Mouse (Mus musculus) retina, postnatal 1 day (tissue): ENCODE measurements around the gene Tnrc6c.
A peak's percentile ranks its signal among the peaks of the same experiment; 100 is the strongest.

Experiments used
- DNase-seq: peaks from one replicate; pipeline ENCODE4 v3.0.0-alpha.2; 2012

Tnrc6c gene

DNA sequence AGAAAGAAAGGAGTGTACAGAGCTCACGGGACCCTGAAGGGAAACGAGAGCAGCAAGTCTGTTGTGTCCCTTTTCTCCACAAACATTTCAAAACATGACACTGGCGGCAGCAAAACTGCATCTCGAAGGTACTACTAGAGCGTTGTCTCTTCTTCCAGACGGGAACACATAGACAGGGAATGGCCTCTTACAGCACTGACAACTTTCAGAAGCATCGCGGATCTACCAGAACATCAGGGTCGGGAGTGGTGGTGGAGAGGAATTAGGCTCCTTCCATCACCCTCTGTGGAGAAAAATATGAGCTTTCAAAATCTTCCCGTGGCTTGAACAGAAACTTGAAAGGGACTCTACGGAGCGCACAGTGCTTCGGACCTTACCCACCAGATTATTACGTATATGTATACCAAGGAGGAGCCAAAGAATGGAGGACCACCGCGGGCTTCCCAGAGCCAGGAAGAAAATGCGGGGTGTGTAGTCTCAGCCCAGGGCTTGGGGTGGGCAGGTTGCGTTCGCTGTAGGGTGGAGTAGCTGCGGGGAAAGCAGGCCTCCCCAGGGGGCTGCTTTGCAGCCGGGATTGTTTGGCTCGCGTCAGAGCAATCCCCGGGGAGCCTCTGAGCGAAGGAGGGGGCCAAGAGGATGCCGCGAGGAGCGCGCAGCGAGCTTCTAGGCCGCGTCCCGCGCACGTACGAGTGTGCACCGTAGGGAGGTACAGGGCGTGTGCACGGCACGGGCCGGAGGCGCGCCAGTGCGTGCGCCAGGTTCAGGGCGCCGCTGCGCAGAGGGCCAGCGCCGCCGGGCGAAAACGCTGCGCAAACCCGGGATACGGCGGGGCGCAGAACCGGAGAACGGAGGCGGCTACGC is at the start of gene Tnrc6c:
TSS of gene Tnrc6c (plus strand) at position 799 of the 861 bp plus-strand sequence.
- peak; percentile 91 for DNase-seq

- no peak for DNase-seq
These were observed 48.0 kb upstream of the Tnrc6c start for GRCm38 (mm10) chr11:117606137-117606536.

GRCm38 (mm10) chr11:117606605-117607203 is 47.4 kb upstream of the Tnrc6c start:
- peak; percentile 81 for DNase-seq

DNA sequence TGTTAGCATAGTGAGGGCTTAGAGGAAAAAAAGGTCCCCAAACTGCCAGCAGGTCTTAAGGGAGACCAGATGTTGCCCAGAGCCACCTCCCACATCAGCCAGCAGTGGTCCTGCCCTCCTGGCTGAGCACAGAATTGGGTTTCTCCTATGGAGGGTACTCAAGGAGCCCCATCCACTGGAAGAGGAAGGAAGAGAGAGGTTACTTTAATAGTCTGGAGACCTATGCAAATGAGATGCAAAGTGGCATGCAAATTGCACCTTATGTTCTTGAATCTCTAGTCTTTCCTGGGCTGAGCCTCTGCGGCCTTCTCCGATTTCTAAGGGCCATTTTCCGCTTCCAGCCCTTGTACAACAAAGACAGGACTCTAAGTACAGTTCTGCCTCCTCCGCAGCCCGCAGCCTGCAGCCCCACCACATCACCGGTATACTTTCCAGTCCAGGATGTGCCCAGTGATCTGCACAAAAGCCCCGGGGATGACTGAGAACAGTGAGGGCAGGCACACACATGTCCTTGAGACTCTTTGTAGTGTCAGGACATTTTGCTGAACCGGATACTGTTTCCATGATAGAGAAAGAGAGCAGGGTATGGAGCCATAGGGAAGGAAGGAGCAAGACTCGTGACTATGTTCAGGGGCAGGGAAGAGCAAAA is 45.8 kb upstream of the Tnrc6c start:
- DNase-seq = no peak

- no peak for DNase-seq
These were observed 45.1 kb upstream of the Tnrc6c start for GRCm38 (mm10) chr11:117608976-117609375.

GRCm38 (mm10) chr11:117610589-117610988 is 43.5 kb upstream of the Tnrc6c start:
- no peak for DNase-seq

- DNase-seq = peak; percentile 65
These were observed 43.0 kb upstream of the Tnrc6c start for GRCm38 (mm10) chr11:117611068-117611467.

- no peak for DNase-seq
These were observed 42.2 kb upstream of the Tnrc6c start for GRCm38 (mm10) chr11:117611860-117612259.

GRCm38 (mm10) chr11:117612885-117613284 is 41.2 kb upstream of the Tnrc6c start:
- no peak for DNase-seq

GRCm38 (mm10) chr11:117617368-117617908 is 36.7 kb upstream of the Tnrc6c start:
- DNase-seq = no peak

- DNase-seq = no peak
These were observed 35.9 kb upstream of the Tnrc6c start for GRCm38 (mm10) chr11:117618214-117618613.

GRCm38 (mm10) chr11:117618774-117619173 is 35.3 kb upstream of the Tnrc6c start:
- DNase-seq = no peak

- DNase-seq = no peak
These were observed 34.5 kb upstream of the Tnrc6c start for GRCm38 (mm10) chr11:117619581-117619980.

DNA sequence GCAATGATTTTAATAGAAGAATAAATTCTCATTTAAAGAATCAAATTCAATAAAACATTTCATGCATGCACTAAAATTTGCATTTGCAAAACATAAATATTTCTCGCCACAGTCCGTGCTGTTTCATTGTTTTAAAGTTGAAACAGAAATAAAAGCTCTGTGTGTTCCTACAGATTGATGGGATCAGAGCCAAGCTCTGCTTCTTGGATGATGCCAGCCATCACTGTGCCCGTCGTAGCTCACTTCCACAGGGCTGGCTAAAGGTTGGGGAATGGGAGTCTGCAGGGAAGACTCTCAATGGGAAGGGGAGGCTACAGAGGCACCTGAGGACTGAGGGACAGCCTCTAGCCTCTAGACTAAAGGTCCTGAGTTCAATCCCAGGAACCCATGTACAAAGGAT is 28.9 kb upstream of the Tnrc6c start:
- no peak for DNase-seq

- no peak for DNase-seq
These were observed 27.5 kb upstream of the Tnrc6c start for GRCm38 (mm10) chr11:117626557-117626956.

DNA sequence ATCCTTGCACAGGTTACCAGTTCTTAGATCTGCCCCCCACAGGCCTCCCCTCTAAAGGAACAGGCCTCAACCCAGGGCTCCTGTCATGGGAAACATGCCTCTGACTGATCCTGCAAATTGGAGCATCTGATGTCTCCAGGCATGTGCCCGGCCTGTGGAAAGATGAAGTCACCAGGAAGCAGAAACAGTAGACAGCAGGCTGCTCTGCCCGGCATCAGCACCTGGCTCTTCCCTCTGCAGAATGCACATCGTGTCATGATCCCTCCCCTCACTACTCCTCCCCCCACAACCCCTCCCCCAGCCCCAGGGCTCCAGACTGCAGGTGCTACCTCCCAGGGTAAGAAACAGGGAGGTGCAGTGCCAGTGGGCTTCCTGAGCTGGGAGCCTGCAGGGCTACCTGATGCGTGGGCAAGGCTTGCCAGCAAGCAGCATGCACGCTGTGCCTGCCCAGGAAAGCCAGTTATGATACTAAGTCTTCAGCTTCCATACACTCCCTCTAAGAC is 27.0 kb upstream of the Tnrc6c start:
- peak; percentile 70 for DNase-seq

GRCm38 (mm10) chr11:117627746-117628311 is 26.3 kb upstream of the Tnrc6c start:
- no peak for DNase-seq

DNA sequence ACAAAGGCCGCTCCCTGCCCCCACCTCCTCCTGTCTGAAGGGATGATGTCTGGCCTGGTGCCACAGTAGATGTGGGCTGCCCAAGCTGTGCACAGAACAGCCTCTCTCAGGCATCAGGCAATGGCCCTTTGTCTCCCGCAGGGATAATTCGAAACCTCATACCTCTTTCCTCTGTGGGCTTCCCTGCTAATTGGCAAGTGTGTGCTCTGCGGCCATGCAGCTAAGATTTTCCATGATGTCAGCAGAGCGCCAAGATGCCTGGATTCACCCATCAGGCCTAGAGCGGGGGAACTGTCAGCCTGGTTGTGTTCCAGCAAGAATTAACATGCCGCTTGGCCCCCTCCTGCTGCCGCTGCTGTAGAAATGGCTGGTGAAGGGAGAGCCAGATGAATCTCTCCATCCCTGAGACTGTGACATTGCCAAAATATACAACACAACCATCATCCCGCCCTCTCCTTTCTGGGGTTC is 25.7 kb upstream of the Tnrc6c start:
- DNase-seq = peak; percentile 97

DNA sequence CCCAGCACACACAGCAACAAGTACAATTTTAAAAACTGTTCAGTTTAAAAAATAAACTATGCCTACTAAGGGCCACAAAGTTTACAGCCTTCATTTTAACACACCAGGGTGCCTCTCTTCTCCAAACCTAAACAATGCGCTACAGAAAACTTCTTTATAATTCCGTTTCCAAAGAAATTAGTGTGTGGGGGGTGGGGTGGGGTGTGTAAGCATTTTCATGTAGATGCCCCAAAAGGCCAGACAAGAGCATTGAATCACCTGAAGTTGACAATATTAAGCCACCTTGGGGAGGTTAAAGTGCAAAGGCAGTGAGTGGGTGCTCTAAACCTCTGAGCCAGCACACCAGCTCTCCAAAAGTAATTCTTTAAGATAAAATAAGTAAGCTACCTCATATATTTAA is 24.2 kb upstream of the Tnrc6c start:
- DNase-seq = no peak

DNA sequence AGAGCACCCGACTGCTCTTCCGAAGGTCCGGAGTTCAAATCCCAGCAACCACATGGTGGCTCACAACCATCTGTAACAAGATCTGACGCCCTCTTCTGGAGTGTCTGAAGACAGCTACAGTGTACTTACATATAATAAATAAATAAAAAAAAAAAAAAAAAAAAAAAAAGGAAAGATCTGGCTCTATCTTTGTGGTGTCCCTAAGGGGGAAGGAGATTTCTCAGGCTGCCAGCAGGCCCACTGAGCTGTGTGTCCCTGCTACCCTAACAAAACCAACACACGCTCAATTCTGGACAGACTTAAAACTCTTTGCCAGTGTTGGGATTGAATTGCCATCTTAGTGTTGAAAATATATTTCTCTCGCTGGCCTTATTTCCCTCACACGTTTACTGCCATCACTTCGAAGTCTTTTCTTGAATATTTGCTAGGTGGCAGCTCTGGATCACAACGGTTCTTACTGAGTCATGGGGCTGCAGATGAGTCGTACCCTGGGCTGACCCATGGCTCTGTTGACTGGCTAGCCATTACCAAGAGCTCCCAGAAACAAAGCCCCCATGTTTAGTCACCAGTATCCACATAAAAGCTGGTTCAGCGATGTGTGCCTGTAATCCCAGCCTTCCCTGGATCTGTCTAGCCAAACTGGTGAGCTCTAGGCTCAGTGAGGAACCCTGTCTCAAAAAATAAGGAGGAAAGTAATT is 23.1 kb upstream of the Tnrc6c start:
- no peak for DNase-seq

DNA sequence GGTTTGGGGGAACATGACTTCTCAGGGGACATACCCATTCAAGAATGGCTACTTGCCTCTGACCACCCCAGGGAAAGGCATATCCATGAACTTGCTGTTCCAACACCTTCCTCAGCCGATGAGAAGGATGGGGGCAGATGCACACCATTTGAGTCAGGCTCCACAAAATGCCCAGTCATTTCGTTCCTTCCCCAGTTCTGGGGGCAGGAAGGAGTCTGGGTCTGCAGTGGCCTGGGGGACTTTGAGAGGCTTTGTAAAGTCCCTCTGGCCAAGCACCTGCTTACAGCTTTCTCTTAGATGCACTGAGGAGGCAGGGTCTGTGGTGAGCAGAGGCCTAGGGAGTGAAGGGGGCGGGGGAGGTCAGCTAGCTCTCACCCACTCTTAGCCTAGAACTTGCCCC is 20.8 kb upstream of the Tnrc6c start:
- no peak for DNase-seq

DNA sequence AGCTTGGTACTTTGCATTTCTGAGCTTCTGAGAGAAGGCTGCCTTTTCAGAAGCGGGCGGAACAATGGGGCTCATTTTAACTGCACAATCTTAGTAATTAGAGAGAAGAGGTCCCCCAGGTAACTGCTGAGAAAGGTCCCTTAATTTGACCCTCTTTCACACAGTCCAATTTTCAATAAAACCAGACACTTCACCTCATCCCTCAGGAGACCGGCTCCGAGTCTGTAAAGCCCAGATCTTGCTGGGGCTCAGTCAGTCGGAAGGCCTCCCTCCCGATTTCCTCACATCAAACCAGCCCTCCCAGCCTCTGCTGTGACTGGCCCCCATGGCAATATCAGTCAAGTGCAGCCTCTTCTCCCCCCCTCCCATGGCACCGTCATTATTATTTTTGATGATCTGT is 15.7 kb upstream of the Tnrc6c start:
- DNase-seq = no peak
